Mouse (Mus musculus): ENCODE results near the gene Mfsd4b5.

DNA sequence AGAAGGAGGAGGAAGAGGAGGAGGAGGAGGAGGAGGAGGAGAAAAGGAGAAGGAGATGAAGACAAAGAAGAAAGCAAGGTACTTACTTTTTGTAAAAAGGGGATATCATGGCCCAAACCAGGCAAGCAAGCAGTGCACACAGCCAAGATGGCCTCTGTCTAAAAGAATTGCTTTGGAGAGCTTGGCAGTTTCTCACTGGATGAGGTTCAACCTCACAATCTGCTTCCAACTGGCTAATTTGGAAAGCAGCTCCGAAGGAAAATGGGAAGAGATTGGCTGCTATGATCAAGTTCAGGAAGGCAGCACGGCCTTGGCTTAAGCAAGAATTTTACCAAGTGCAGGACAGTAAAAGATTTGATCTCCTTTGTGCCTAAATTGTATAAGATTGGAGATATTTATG is 43.2 kb upstream of the Mfsd4b5 start:
- TF ChIP-seq CTCF (conservative IDR thresholded peaks at IDR 0.05; ENCODE audit: low read length) (no peak), NANOG (IDR thresholded peaks at IDR 0.05; ENCODE audit: borderline replicate concordance, low read length) (no peak)

Measured in E14TG2a.4 (cell line).